In genomic region chrX:169837947-169838649, GRCm38 (mm10) we compare ENCODE assay signal across 17 mouse cellular contexts. TPM values are rescaled to one million over a fixed set of nuclear protein-coding genes. Genes with fewer than 3 reads are reported as not detected.
DNase-seq lines count a peak whose midpoint lies in the region; ATAC-seq and TF ChIP-seq lines count a peak whose summit lies in the region.
"Had no signal": no experiment of that assay in that cellular context is flagged by ENCODE, and none has a peak within 500 bp of the region (broad histone marks: within the 10 kb centered on the region; RNA-seq: fewer than 3 reads in every experiment).

No protein-coding gene starts in this region.

- H3K4me1 ChIP-seq in forebrain, embryonic 11.5 days (replicated peaks; ENCODE audit: control insufficient read depth, insufficient read depth, low read length), result 0 out of 2 replicates have a peak, but pooled peaks cover 2% of the 10 kb centered on the region
- no peaks in the 10 kb centered on the region for H3K4me1 ChIP-seq in midbrain, embryonic 15.5 days
- H3K4me1 ChIP-seq: limb, embryonic 12.5 days had no signal

- 28% methylated on average over 5 of the region's 5 CpGs for WGBS in forebrain, embryonic 11.5 days
- WGBS in midbrain, embryonic 15.5 days, result 26% methylated on average over 5 of the region's 5 CpGs

- no peak for TF ChIP-seq CTCF in layer of hippocampus, adult 2 months (conservative IDR thresholded peaks at IDR 0.05)

- H3K27ac ChIP-seq in forebrain, embryonic 11.5 days (ENCODE audit: low read depth, low read length), result peak overlapping the region; percentile 64
- H3K27ac ChIP-seq in layer of hippocampus, adult 2 months, result peak overlapping the region; percentile 82
- H3K27ac ChIP-seq in midbrain, embryonic 15.5 days, result 0 out of 2 replicates have a peak overlapping the region, but pooled peaks have one; percentile 7
- H3K27ac ChIP-seq: kidney, postnatal 0 days; limb, embryonic 12.5 days had no signal

- peak; percentile 97 for ATAC-seq in forebrain, embryonic 11.5 days (replicated peaks; ENCODE audit: low FRiP score)
- peak; percentile 82 for ATAC-seq in midbrain, embryonic 15.5 days (replicated peaks)
- ATAC-seq in CD4-positive, CD25-positive, alpha-beta regulatory T cell, adult 4 months, result no peak
- ATAC-seq: lung, postnatal 0 days had no signal

- 0 out of 2 replicates have a peak overlapping the region, but pooled peaks have one; percentile 15 for H3K4me2 ChIP-seq in forebrain, embryonic 11.5 days (ENCODE audit: low read depth, low read length, severe bottlenecking)
- no peak overlapping the region for H3K4me2 ChIP-seq in midbrain, embryonic 15.5 days
- H3K4me2 ChIP-seq: limb, embryonic 12.5 days had no signal

- H3K36me3 ChIP-seq in forebrain, embryonic 11.5 days (ENCODE audit: control insufficient read depth, insufficient read depth, low read length), result no peaks in the 10 kb centered on the region
- H3K36me3 ChIP-seq in midbrain, embryonic 15.5 days (replicated peaks), result no peaks in the 10 kb centered on the region
- H3K36me3 ChIP-seq: limb, embryonic 12.5 days had no signal

- H3K9ac ChIP-seq in forebrain, embryonic 11.5 days (ENCODE audit: low read length), result no peak overlapping the region
- no peak overlapping the region for H3K9ac ChIP-seq in midbrain, embryonic 15.5 days
- H3K9ac ChIP-seq: limb, embryonic 12.5 days had no signal

- no peaks in the 10 kb centered on the region for H3K9me3 ChIP-seq in forebrain, embryonic 11.5 days (ENCODE audit: control insufficient read depth, low read length)
- no peaks in the 10 kb centered on the region for H3K9me3 ChIP-seq in midbrain, embryonic 15.5 days
- H3K9me3 ChIP-seq: limb, embryonic 12.5 days had no signal

- no peak overlapping the region for H3K4me3 ChIP-seq in forebrain, embryonic 11.5 days (ENCODE audit: low read depth, low read length)
- no peak overlapping the region for H3K4me3 ChIP-seq in layer of hippocampus, adult 2 months
- H3K4me3 ChIP-seq in midbrain, embryonic 15.5 days, result no peak overlapping the region
- H3K4me3 ChIP-seq: limb, embryonic 12.5 days had no signal

- H3K27me3 ChIP-seq in forebrain, embryonic 11.5 days (ENCODE audit: control insufficient read depth, insufficient read depth, low read length), result peaks cover 3% of the 10 kb centered on the region; the same call in 1 of the 2 replicates
- H3K27me3 ChIP-seq in midbrain, embryonic 15.5 days (replicated peaks), result no peaks in the 10 kb centered on the region
- H3K27me3 ChIP-seq: limb, embryonic 12.5 days had no signal

- peak; percentile 26 for DNase-seq in embryo, embryonic 10.5 days (ENCODE audit: low spot score)
- DNase-seq in embryo, embryonic 10 days (ENCODE audit: low spot score), result no peak
- DNase-seq in forebrain, embryonic 11.5 days (ENCODE audit: low spot score), result peak; percentile 71
- peak; percentile 11 to 42 for DNase-seq in layer of hippocampus, adult 2 months (ENCODE audit: low spot score in 2 of 2)
- no peak for DNase-seq in spleen, adult 12 weeks (ENCODE audit: low spot score)
- DNase-seq in lung, postnatal 25 days (ENCODE audit: low spot score), result no peak
- DNase-seq: cerebellum, adult 18-20 months; heart, postnatal 10 days had no signal

RNA-seq across cellular contexts. Expression of gene 4933400A11Rik, which starts 58.7 kb away (rescaled TPM):
- 0.36 TPM in 1 of 2 replicates, not detected in the other for polyA plus RNA-seq in forebrain, embryonic 11.5 days (2014; fragmentation: Nextera tagmentation; extraction: Ambion mirVana)
- total RNA-seq in layer of hippocampus, adult 2 months (2021), result not detected
- not detected in 2 replicates for polyA plus RNA-seq in midbrain, embryonic 15.5 days (2015; fragmentation: Nextera tagmentation; extraction: Ambion mirVana)
- not detected for polyA plus RNA-seq in CD4-positive, CD25-positive, alpha-beta regulatory T cell, adult 4 months (2017; shearing (Covaris generic))
- total RNA-seq: adrenal gland, adult 18-20 months; heart, postnatal 10 days; MEL had no signal
- polyA plus RNA-seq: gonadal fat pad, adult 2 months; kidney, postnatal 0 days; limb, embryonic 12.5 days; lung, postnatal 0 days; neural tube, embryonic 11.5 days had no signal

Comparison
In these comparisons a context has a peak if more than half of its experiments do, and no peak if none do; other contexts are left out.
1. DNase-seq: peak in embryo, embryonic 10.5 days (single experiment), forebrain, embryonic 11.5 days (single experiment) and layer of hippocampus, adult 2 months (2 of 2); none in embryo, embryonic 10 days (single experiment), spleen, adult 12 weeks (single experiment) and lung, postnatal 25 days (single experiment).
2. H3K27ac ChIP-seq: peak in every context shown above with its lines; median percentile 82 in layer of hippocampus, adult 2 months; 64 in forebrain, embryonic 11.5 days; 7 in midbrain, embryonic 15.5 days.